Mouse (Mus musculus) heart, embryonic 13.5 days (tissue): ENCODE data around the gene Rpl3. TPM values are rescaled to one million over a fixed set of nuclear protein-coding genes. Genes with fewer than 3 reads are reported as not detected.

Experiments
- ATAC-seq: fragments of 200-750 bp; cut with Nextera tagmentation; 2 replicates; pipeline ENCODE4 v1.8.0; 2017; ENCODE audit warnings: moderate TSS enrichment; ENCODE audit not compliant: insufficient number of reproducible peaks, low FRiP score, low TSS enrichment; ENCODE audit errors: extremely low read depth
- H3K27ac ChIP-seq: fragments of 300-500 bp; sonication (generic); replicated peaks from 2 replicates; pipeline ENCODE4 v1.5.1; 2015; ENCODE audit warnings: moderate library complexity, mild to moderate bottlenecking, inconsistent platforms
- H3K27me3 ChIP-seq: fragments of 300-500 bp; sonication (generic); replicated peaks from 2 replicates; pipeline ENCODE4 v1.6.1; 2015; ENCODE audit warnings: mild to moderate bottlenecking, inconsistent platforms
- H3K36me3 ChIP-seq: fragments of 300-500 bp; sonication (generic); 2 replicates; pipeline ENCODE4 v1.6.1; 2015; ENCODE audit warnings: mild to moderate bottlenecking, inconsistent platforms
- H3K4me1 ChIP-seq: fragments of 300-500 bp; sonication (generic); 2 replicates; pipeline ENCODE4 v1.6.1; 2015; ENCODE audit warnings: inconsistent platforms
- H3K4me2 ChIP-seq: fragments of 300-500 bp; sonication (generic); 2 replicates; pipeline ENCODE4 v1.6.1; 2015; ENCODE audit warnings: inconsistent platforms, mild to moderate bottlenecking, moderate library complexity
- H3K4me3 ChIP-seq: fragments of 300-500 bp; sonication (generic); 2 replicates; pipeline ENCODE4 v1.5.1; 2015; ENCODE audit warnings: moderate library complexity, mild to moderate bottlenecking, inconsistent platforms
- H3K9ac ChIP-seq: fragments of 300-500 bp; sonication (generic); 2 replicates; pipeline ENCODE4 v1.6.1; 2015; ENCODE audit warnings: inconsistent platforms, mild to moderate bottlenecking, moderate library complexity
- H3K9me3 ChIP-seq: fragments of 300-500 bp; sonication (generic); 2 replicates; pipeline ENCODE4 v1.6.1; 2016; ENCODE audit warnings: inconsistent platforms
- WGBS: fragments of 180-500 bp; shearing (Covaris S2); methylation state at CpG from one replicate; pipeline ENCODE4 v1.1.7; 2015; ENCODE audit warnings: mixed read lengths; 5-methylcytosine and 5-hydroxymethylcytosine counted together
- polyA plus RNA-seq: library from polyadenylated mRNA; unstranded; fragments of >200 nt; fragmentation: Nextera tagmentation; extraction: Ambion mirVana; gene quantifications from 2 replicates; pipeline ENCODE4 v1.2.1, GENCODE M21; 2015

Rpl3 gene
- polyA plus RNA-seq, 1 experiment from 2014 or later = 603 TPM

GRCm38 (mm10) chr15:80098809-80099208, 7.1 kb upstream of the Rpl3 start:
- H3K9me3 ChIP-seq = no peaks in the 10 kb centered on the region
- H3K4me2 ChIP-seq = no peak overlapping the region
- H3K9ac ChIP-seq = peak overlapping the region; percentile 38; the same call in 1 of the 2 replicates
- H3K27me3 ChIP-seq = peaks cover 58% of the 10 kb centered on the region
- no peaks in the 10 kb centered on the region for H3K36me3 ChIP-seq
- ATAC-seq = no peak
- WGBS = 24% methylated on average over 9 of the region's 9 CpGs
- no peak overlapping the region for H3K4me3 ChIP-seq
- H3K4me1 ChIP-seq = peaks cover 34% of the 10 kb centered on the region
- H3K27ac ChIP-seq = no peak overlapping the region

GRCm38 (mm10) chr15:80097999-80098461, 6.4 kb upstream of the Rpl3 start:
- H3K4me3 ChIP-seq = no peak overlapping the region
- no peak overlapping the region for H3K27ac ChIP-seq
- no peaks in the 10 kb centered on the region for H3K9me3 ChIP-seq
- H3K4me2 ChIP-seq = peak overlapping the region; percentile 46
- WGBS = 18% methylated on average over 8 of the region's 8 CpGs
- peaks cover 64% of the 10 kb centered on the region for H3K27me3 ChIP-seq
- H3K9ac ChIP-seq = peak overlapping the region; percentile 51; the same call in 1 of the 2 replicates
- no peaks in the 10 kb centered on the region for H3K36me3 ChIP-seq
- no peak for ATAC-seq
- peaks cover 34% of the 10 kb centered on the region for H3K4me1 ChIP-seq

GRCm38 (mm10) chr15:80096946-80097881, 5.5 kb upstream of the Rpl3 start:
- Histone ChIP-seq H3K27ac (0 out of 2 replicates have a peak overlapping the region, but pooled peaks have one; percentile 3), H3K4me1 (peaks cover 36% of the 10 kb centered on the region), H3K36me3 (no peaks in the 10 kb centered on the region), H3K4me2 (peak overlapping the region; percentile 46), H3K9ac (peak overlapping the region; percentile 51), H3K27me3 (peaks cover 72% of the 10 kb centered on the region), H3K4me3 (peak overlapping the region; percentile 13; the same call in 1 of the 2 replicates), H3K9me3 (no peaks in the 10 kb centered on the region)
- ATAC-seq = peak; percentile 6; the same call in 1 of the 2 replicates
- WGBS = 22% methylated on average over 20 of the region's 20 CpGs

- Histone ChIP-seq H3K4me1 (peaks cover 44% of the 10 kb centered on the region), H3K27ac (no peak overlapping the region), H3K4me2 (no peak overlapping the region), H3K9ac (0 out of 2 replicates have a peak overlapping the region, but pooled peaks have one; percentile 51), H3K36me3 (no peaks in the 10 kb centered on the region), H3K27me3 (peaks cover 74% of the 10 kb centered on the region), H3K4me3 (no peak overlapping the region), H3K9me3 (no peaks in the 10 kb centered on the region)
- WGBS = 69% methylated on average over 10 of the region's 10 CpGs
- ATAC-seq = no peak
Measured at GRCm38 (mm10) chr15:80096406-80096805, 4.7 kb upstream of the Rpl3 start.

- Histone ChIP-seq H3K9me3 (no peaks in the 10 kb centered on the region), H3K9ac (no peak overlapping the region), H3K4me1 (peaks cover 50% of the 10 kb centered on the region), H3K4me3 (no peak overlapping the region), H3K27ac (no peak overlapping the region), H3K27me3 (peaks cover 74% of the 10 kb centered on the region), H3K4me2 (no peak overlapping the region), H3K36me3 (no peaks in the 10 kb centered on the region)
- WGBS = 54% methylated on average over 1 of the region's 1 CpGs
- ATAC-seq = no peak
Measured at GRCm38 (mm10) chr15:80095596-80095995, 3.9 kb upstream of the Rpl3 start.

- Histone ChIP-seq H3K27ac (no peak overlapping the region), H3K4me1 (peaks cover 48% of the 10 kb centered on the region), H3K4me3 (no peak overlapping the region), H3K27me3 (peaks cover 76% of the 10 kb centered on the region), H3K9me3 (no peaks in the 10 kb centered on the region), H3K4me2 (no peak overlapping the region), H3K36me3 (no peaks in the 10 kb centered on the region), H3K9ac (no peak overlapping the region)
- no peak for ATAC-seq
- WGBS = 88% methylated on average over 13 of the region's 13 CpGs
Measured at GRCm38 (mm10) chr15:80094201-80094600, 2.5 kb upstream of the Rpl3 start.

- Histone ChIP-seq H3K4me2 (peak overlapping the region; percentile 95; the same call in 1 of the 2 replicates), H3K4me1 (peaks cover 32% of the 10 kb centered on the region), H3K36me3 (no peaks in the 10 kb centered on the region), H3K9me3 (no peaks in the 10 kb centered on the region), H3K27ac (no peak overlapping the region), H3K27me3 (peaks cover 64% of the 10 kb centered on the region), H3K9ac (no peak overlapping the region), H3K4me3 (no peak overlapping the region)
- WGBS = 27% methylated on average over 8 of the region's 8 CpGs
- no peak for ATAC-seq
Measured at GRCm38 (mm10) chr15:80092599-80092998, 931 bp upstream of the Rpl3 start.

GRCm38 (mm10) chr15:80092041-80092441, 373 bp upstream of the Rpl3 start:
- no peak for ATAC-seq
- 28% methylated on average over 7 of the region's 7 CpGs for WGBS
- H3K4me3 ChIP-seq = peak overlapping the region; percentile 77
- H3K4me1 ChIP-seq = peaks cover 27% of the 10 kb centered on the region
- H3K36me3 ChIP-seq = no peaks in the 10 kb centered on the region
- H3K9ac ChIP-seq = peak overlapping the region; percentile 85
- peaks cover 64% of the 10 kb centered on the region for H3K27me3 ChIP-seq
- peak overlapping the region; percentile 95 for H3K4me2 ChIP-seq
- no peak overlapping the region for H3K27ac ChIP-seq
- no peaks in the 10 kb centered on the region for H3K9me3 ChIP-seq

- H3K27me3 ChIP-seq = peaks cover 53% of the 10 kb centered on the region
- peak overlapping the region; percentile 77 for H3K4me3 ChIP-seq
- 2% methylated on average over 17 of the region's 17 CpGs for WGBS
Measured at GRCm38 (mm10) chr15:80090741-80091120, 937 bp downstream of the Rpl3 start.

GRCm38 (mm10) chr15:80090155-80090554, 1.5 kb downstream of the Rpl3 start:
- Histone ChIP-seq H3K4me2 (peak overlapping the region; percentile 95; the same call in 1 of the 2 replicates), H3K4me1 (peaks cover 19% of the 10 kb centered on the region), H3K27ac (no peak overlapping the region), H3K9me3 (no peaks in the 10 kb centered on the region), H3K9ac (no peak overlapping the region), H3K27me3 (peaks cover 50% of the 10 kb centered on the region), H3K4me3 (no peak overlapping the region), H3K36me3 (no peaks in the 10 kb centered on the region)
- ATAC-seq = no peak
- WGBS = 65% methylated on average over 11 of the region's 11 CpGs

More at GRCm38 (mm10) chr15:80090741-80091120, 937 bp downstream of the Rpl3 start:
- peak overlapping the region; percentile 95 for H3K4me2 ChIP-seq
- no peaks in the 10 kb centered on the region for H3K36me3 ChIP-seq
- H3K27ac ChIP-seq = no peak overlapping the region
- H3K9ac ChIP-seq = peak overlapping the region; percentile 85
- H3K9me3 ChIP-seq = no peaks in the 10 kb centered on the region
- no peak for ATAC-seq
- peaks cover 19% of the 10 kb centered on the region for H3K4me1 ChIP-seq

- no peak for ATAC-seq
- Histone ChIP-seq H3K4me3 (no peak overlapping the region), H3K9ac (no peak overlapping the region), H3K27ac (no peak overlapping the region), H3K4me1 (peaks cover 22% of the 10 kb centered on the region), H3K36me3 (no peaks in the 10 kb centered on the region), H3K27me3 (peaks cover 43% of the 10 kb centered on the region), H3K9me3 (no peaks in the 10 kb centered on the region), H3K4me2 (no peak overlapping the region)
- 23% methylated on average over 4 of the region's 4 CpGs for WGBS
Measured at GRCm38 (mm10) chr15:80088637-80089036, 3.0 kb downstream of the Rpl3 start.
